Mouse (Mus musculus) spleen, adult 2 months (tissue): ENCODE results near the gene Doxl2.

ENCODE experiments used
- CTCF ChIP-seq: fragments of 200-500 bp; IDR thresholded peaks from 2 replicates; pipeline ENCODE4 v1.5.1; 2011; ENCODE audit warnings: mild to moderate bottlenecking, inconsistent platforms; ENCODE audit not compliant: insufficient read depth, insufficient read length, insufficient replicate concordance; ENCODE audit errors: extremely low read depth
- POLR2A ChIP-seq: fragments of 200-500 bp; IDR thresholded peaks from 2 replicates; pipeline ENCODE4 v1.6.1; 2011; ENCODE audit warnings: low read depth, low read length, inconsistent platforms

GRCm38 (mm10) chr6:48979616-48980015, 4.9 kb downstream of the Doxl2 start:
- TF ChIP-seq POLR2A (no peak), CTCF (no peak)
